ENCODE assay signal across 15 mouse cellular contexts in the genomic region with DNA sequence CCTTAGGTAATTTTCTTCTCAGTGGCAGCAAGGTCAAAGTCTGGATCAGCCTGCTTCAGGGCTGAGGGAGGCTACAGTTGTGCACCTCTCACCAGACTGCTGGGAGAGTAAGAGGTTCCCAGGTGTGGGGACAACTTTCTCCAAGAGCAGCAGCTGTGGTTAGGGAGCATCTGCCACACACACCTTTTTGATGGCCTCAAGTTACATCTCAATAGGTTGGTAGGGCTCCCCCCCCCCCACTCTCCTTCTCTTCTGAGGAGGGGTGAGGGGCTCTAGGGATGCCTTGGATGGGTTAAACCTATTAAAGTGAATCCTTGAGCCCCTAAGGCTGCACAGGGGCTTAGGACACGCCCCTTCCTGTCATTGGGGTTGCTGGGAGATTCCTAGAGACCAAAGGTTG.
"Had no signal": no experiment of that assay in that cellular context is flagged by ENCODE, and none has a peak within 500 bp of the region (broad histone marks: within the 10 kb centered on the region; RNA-seq: fewer than 3 reads in every experiment).

No protein-coding gene starts in this region.

- H3K4me3 ChIP-seq: liver, embryonic 15.5 days; lung, embryonic 15.5 days; megakaryocyte, embryonic 14.5 days; neural tube, embryonic 12.5 days had no signal

- H3K9me3 ChIP-seq: liver, embryonic 15.5 days; lung, embryonic 15.5 days; neural tube, embryonic 12.5 days had no signal

- H3K27me3 ChIP-seq: lung, embryonic 15.5 days had no signal

- H3K27ac ChIP-seq: liver, embryonic 15.5 days; lung, embryonic 15.5 days; macrophage; neural tube, embryonic 12.5 days had no signal

- ATAC-seq: liver, postnatal 0 days; lung, postnatal 0 days had no signal

- H3K4me2 ChIP-seq: liver, embryonic 15.5 days; lung, embryonic 15.5 days; neural tube, embryonic 12.5 days had no signal

- H3K36me3 ChIP-seq: liver, embryonic 15.5 days; lung, embryonic 15.5 days; neural tube, embryonic 12.5 days had no signal

- DNase-seq: liver, postnatal 0 days; lung, adult 2 months; lung, postnatal 14 days; lung, postnatal 36 days; midbrain, embryonic 14.5 days; right cerebral cortex, postnatal 14 days; thymus, adult 18-20 months; thymus, postnatal 14 days; thymus, postnatal 36 days had no signal

- H3K9ac ChIP-seq: liver, embryonic 15.5 days; liver, postnatal 0 days; lung, embryonic 15.5 days; neural tube, embryonic 12.5 days had no signal
